11 mouse cellular contexts compared by ENCODE assay signal in genomic region chr12:79598901-79599300, GRCm38 (mm10).
DNase-seq lines count a peak whose midpoint lies in the region; ATAC-seq and TF ChIP-seq lines count a peak whose summit lies in the region.
"Had no signal": no experiment of that assay in that cellular context is flagged by ENCODE, and none has a peak within 500 bp of the region (broad histone marks: within the 10 kb centered on the region; RNA-seq: fewer than 3 reads in every experiment).

No protein-coding gene starts in this region.

- intact Hi-C loops in left cerebral cortex, postnatal 4 days (cut with DNase I), result no loop called here
- intact Hi-C loops in left cerebral cortex, postnatal 10 days (cut with DNase I), result no loop called here

- no peak overlapping the region for H3K9ac ChIP-seq in liver, postnatal 0 days (replicated peaks)
- no peak overlapping the region for H3K9ac ChIP-seq in kidney, embryonic 16.5 days (replicated peaks; ENCODE audit: low read length)
- H3K9ac ChIP-seq in stomach, embryonic 14.5 days (replicated peaks; ENCODE audit: low read depth, low read length), result no peak overlapping the region
- H3K9ac ChIP-seq: liver, embryonic 14.5 days; neural tube, embryonic 13.5 days had no signal

- TF ChIP-seq EP300 in liver, postnatal 0 days (IDR thresholded peaks at IDR 0.05; ENCODE audit: low read depth), result no peak

- peaks cover 15% of the 10 kb centered on the region for H3K4me1 ChIP-seq in liver, postnatal 0 days (ENCODE audit: insufficient read depth)
- H3K4me1 ChIP-seq in kidney, embryonic 16.5 days (ENCODE audit: insufficient read depth, low read length), result peaks cover 27% of the 10 kb centered on the region
- peaks cover 16% of the 10 kb centered on the region for H3K4me1 ChIP-seq in stomach, embryonic 14.5 days (ENCODE audit: control insufficient read depth, insufficient read depth, low read length)

- H3K36me3 ChIP-seq in liver, postnatal 0 days (replicated peaks; ENCODE audit: insufficient read depth, low read length), result no peaks in the 10 kb centered on the region
- H3K36me3 ChIP-seq in kidney, embryonic 16.5 days (ENCODE audit: insufficient read depth, low read length), result no peaks in the 10 kb centered on the region
- H3K36me3 ChIP-seq in stomach, embryonic 14.5 days (ENCODE audit: control insufficient read depth, insufficient read depth, low read length), result no peaks in the 10 kb centered on the region
- H3K36me3 ChIP-seq: neural tube, embryonic 13.5 days had no signal

- no peak overlapping the region for H3K4me3 ChIP-seq in liver, postnatal 0 days (ENCODE audit: low read depth, low read length)
- no peak overlapping the region for H3K4me3 ChIP-seq in kidney, embryonic 16.5 days (ENCODE audit: low read length)
- H3K4me3 ChIP-seq in stomach, embryonic 14.5 days (ENCODE audit: low read depth, low read length), result no peak overlapping the region
- H3K4me3 ChIP-seq: neural tube, embryonic 13.5 days had no signal

- WGBS in liver, postnatal 0 days (ENCODE audit: insufficient replicate concordance), result 52% methylated on average over 2 of the region's 2 CpGs
- WGBS in kidney, embryonic 16.5 days, result 26% methylated on average over 2 of the region's 2 CpGs
- 15% methylated on average over 2 of the region's 2 CpGs for WGBS in stomach, embryonic 14.5 days

- DNase-seq in adrenal gland, adult (ENCODE audit: inconsistent age in 2 of 2, low spot score in 1 of 2), result peak; percentile 45 to 88
- DNase-seq in adrenal gland, postnatal 4 days (ENCODE audit: low spot score in 2 of 2), result no peak
- DNase-seq in liver, postnatal 0 days, result no peak
- no peak for DNase-seq in liver
- no peak for DNase-seq in left cerebral cortex, postnatal 4 days
- no peak for DNase-seq in left cerebral cortex, postnatal 10 days (ENCODE audit: extremely low spot score in 1 of 2, low spot score in 2 of 2)

- no peaks in the 10 kb centered on the region for H3K27me3 ChIP-seq in liver, postnatal 0 days (ENCODE audit: insufficient read depth, low read length)
- no peaks in the 10 kb centered on the region for H3K27me3 ChIP-seq in kidney, embryonic 16.5 days (ENCODE audit: insufficient read depth, low read length)
- H3K27me3 ChIP-seq in stomach, embryonic 14.5 days (ENCODE audit: control insufficient read depth, insufficient read depth, low read length), result no peaks in the 10 kb centered on the region
- H3K27me3 ChIP-seq: neural tube, embryonic 13.5 days had no signal

- TF ChIP-seq CTCF in liver, postnatal 0 days (IDR thresholded peaks at IDR 0.05; ENCODE audit: low read depth), result no peak

- H3K9me3 ChIP-seq in liver, postnatal 0 days (ENCODE audit: low read length), result no peaks in the 10 kb centered on the region
- no peaks in the 10 kb centered on the region for H3K9me3 ChIP-seq in kidney, embryonic 16.5 days (ENCODE audit: low read length)
- H3K9me3 ChIP-seq in stomach, embryonic 14.5 days (ENCODE audit: control insufficient read depth, low read depth, low read length), result no peaks in the 10 kb centered on the region
- H3K9me3 ChIP-seq: neural tube, embryonic 13.5 days had no signal

- no peak overlapping the region for H3K27ac ChIP-seq in liver, postnatal 0 days (ENCODE audit: low read depth)
- H3K27ac ChIP-seq in kidney, embryonic 16.5 days (ENCODE audit: low read length), result peak overlapping the region; percentile 76
- H3K27ac ChIP-seq in stomach, embryonic 14.5 days (ENCODE audit: low read length), result peak overlapping the region; percentile 91
- H3K27ac ChIP-seq: liver, embryonic 14.5 days; neural tube, embryonic 13.5 days had no signal

- ATAC-seq in liver, postnatal 0 days, result peak; percentile 33; the same call in 1 of the 2 replicates
- no peak for ATAC-seq in kidney, embryonic 16.5 days (ENCODE audit: low FRiP score, low TSS enrichment)
- ATAC-seq in stomach, embryonic 14.5 days (ENCODE audit: insufficient number of reproducible peaks, insufficient read depth, low FRiP score, low read depth), result no peak
- ATAC-seq: hindbrain, embryonic 16.5 days had no signal

- H3K4me2 ChIP-seq in liver, postnatal 0 days (ENCODE audit: low read depth, low read length), result no peak overlapping the region
- H3K4me2 ChIP-seq in kidney, embryonic 16.5 days (replicated peaks; ENCODE audit: low read depth, low read length), result no peak overlapping the region
- H3K4me2 ChIP-seq in stomach, embryonic 14.5 days (replicated peaks; ENCODE audit: low read depth, low read length), result no peak overlapping the region
- H3K4me2 ChIP-seq: neural tube, embryonic 13.5 days had no signal

Comparison
In these comparisons a context has a peak if more than half of its experiments do, and no peak if none do; other contexts are left out.
1. DNase-seq: peak in adrenal gland, adult (2 of 2); none in adrenal gland, postnatal 4 days (0 of 2), liver, postnatal 0 days (single experiment), liver (single experiment), left cerebral cortex, postnatal 4 days (single experiment) and left cerebral cortex, postnatal 10 days (0 of 2).